Mouse (Mus musculus): ENCODE results near the gene Col27a1.
A peak's percentile ranks its signal among the peaks of the same experiment; 100 is the strongest.

The Col27a1 gene

GRCm38 (mm10) chr4:63226164-63226882 lies 12.5 kb downstream of the Col27a1 start:
- no peak for DNase-seq

GRCm38 (mm10) chr4:63226883-63227235 lies 13.1 kb downstream of the Col27a1 start:
- DNase-seq, result no peak

GRCm38 (mm10) chr4:63228943-63229342 lies 15.1 kb downstream of the Col27a1 start:
- DNase-seq, result peak; percentile 81

GRCm38 (mm10) chr4:63229991-63230581 lies 16.3 kb downstream of the Col27a1 start:
- DNase-seq, result no peak

GRCm38 (mm10) chr4:63231121-63231520 lies 17.3 kb downstream of the Col27a1 start:
- no peak for DNase-seq

GRCm38 (mm10) chr4:63232542-63233020 lies 18.8 kb downstream of the Col27a1 start:
- no peak for DNase-seq

GRCm38 (mm10) chr4:63233557-63234452 lies 20.0 kb downstream of the Col27a1 start:
- DNase-seq, result peak; percentile 82

- DNase-seq, result no peak
Measured at GRCm38 (mm10) chr4:63234852-63235251, 21.0 kb downstream of the Col27a1 start.

- no peak for DNase-seq
Measured at GRCm38 (mm10) chr4:63236235-63236634, 22.4 kb downstream of the Col27a1 start.

- no peak for DNase-seq
Measured at GRCm38 (mm10) chr4:63237225-63237624, 23.4 kb downstream of the Col27a1 start.

GRCm38 (mm10) chr4:63238141-63238540 lies 24.3 kb downstream of the Col27a1 start:
- no peak for DNase-seq

GRCm38 (mm10) chr4:63238722-63239121 lies 24.9 kb downstream of the Col27a1 start:
- no peak for DNase-seq

- no peak for DNase-seq
Measured at GRCm38 (mm10) chr4:63241031-63241430, 27.2 kb downstream of the Col27a1 start.

- no peak for DNase-seq
Measured at GRCm38 (mm10) chr4:63247991-63248390, 34.2 kb downstream of the Col27a1 start.

GRCm38 (mm10) chr4:63248951-63249350 lies 35.1 kb downstream of the Col27a1 start:
- no peak for DNase-seq

- peak; percentile 52 for DNase-seq
Measured at GRCm38 (mm10) chr4:63251760-63252159, 38.0 kb downstream of the Col27a1 start.

- peak; percentile 27 for DNase-seq
Measured at GRCm38 (mm10) chr4:63253716-63254115, 39.9 kb downstream of the Col27a1 start.

- DNase-seq, result no peak
Measured at GRCm38 (mm10) chr4:63254151-63254550, 40.3 kb downstream of the Col27a1 start.

- no peak for DNase-seq
Measured at GRCm38 (mm10) chr4:63256371-63256770, 42.6 kb downstream of the Col27a1 start.

GRCm38 (mm10) chr4:63257346-63257745 lies 43.5 kb downstream of the Col27a1 start:
- DNase-seq, result no peak

GRCm38 (mm10) chr4:63258096-63258495 lies 44.3 kb downstream of the Col27a1 start:
- no peak for DNase-seq

- no peak for DNase-seq
Measured at GRCm38 (mm10) chr4:63259066-63259465, 45.3 kb downstream of the Col27a1 start.

- DNase-seq, result no peak
Measured at GRCm38 (mm10) chr4:63260506-63260905, 46.7 kb downstream of the Col27a1 start.

Measured in right cerebral cortex, adult 18-20 months (tissue).